Mouse (Mus musculus) layer of hippocampus, postnatal 14 days (tissue): ENCODE results near the gene AA467197. TPM values are rescaled to one million over a fixed set of nuclear protein-coding genes. Genes with fewer than 3 reads are reported as not detected.
A peak's percentile ranks its signal among the peaks of the same experiment; 100 is the strongest.

Experiments used
- DNase-seq, 2 experiments: peaks; one replicate each; pipeline ENCODE4 v3.0.0; 2021 to 2022; ENCODE audit warnings: low spot score in 2 of 2, mixed read lengths in 1 of 2
- total RNA-seq, 2 experiments: library from RNA; stranded (reverse); gene quantifications; 2 replicates each; pipeline ENCODE4 v1.2.3; 2021

AA467197 gene
- total RNA-seq, 2 experiments from 2014 or later, result not detected

- DNase-seq, result peak; percentile 49 to 52
These were observed 776 bp downstream of the AA467197 start for GRCm38 (mm10) chr2:122637526-122637997.

- no peak for DNase-seq
These were observed 1.2 kb downstream of the AA467197 start for GRCm38 (mm10) chr2:122638029-122638428.

- no peak for DNase-seq
These were observed 1.9 kb downstream of the AA467197 start for GRCm38 (mm10) chr2:122638673-122639072.

- DNase-seq, result no peak
These were observed 15.6 kb downstream of the AA467197 start for GRCm38 (mm10) chr2:122652096-122653084.

GRCm38 (mm10) chr2:122656052-122656451 lies 19.3 kb downstream of the AA467197 start:
- DNase-seq, result no peak

GRCm38 (mm10) chr2:122656767-122657166 lies 20.0 kb downstream of the AA467197 start:
- no peak for DNase-seq

GRCm38 (mm10) chr2:122657707-122658524 lies 21.1 kb downstream of the AA467197 start:
- DNase-seq, result no peak

- DNase-seq, result no peak
These were observed 23.0 kb downstream of the AA467197 start for GRCm38 (mm10) chr2:122659825-122660224.

GRCm38 (mm10) chr2:122665253-122665972 lies 28.6 kb downstream of the AA467197 start:
- no peak for DNase-seq

- DNase-seq, result no peak
These were observed 29.4 kb downstream of the AA467197 start for GRCm38 (mm10) chr2:122665973-122666875.

GRCm38 (mm10) chr2:122667856-122668255 lies 31.1 kb downstream of the AA467197 start:
- DNase-seq, result peak in 1 of 2 experiments; percentile 49

GRCm38 (mm10) chr2:122671714-122672113 lies 34.9 kb downstream of the AA467197 start:
- DNase-seq, result peak in 1 of 2 experiments; percentile 9

- no peak for DNase-seq
These were observed 36.1 kb downstream of the AA467197 start for GRCm38 (mm10) chr2:122672841-122673240.

- no peak for DNase-seq
These were observed 38.3 kb downstream of the AA467197 start for GRCm38 (mm10) chr2:122675126-122675525.

GRCm38 (mm10) chr2:122681379-122682137 lies 44.8 kb downstream of the AA467197 start:
- DNase-seq, result no peak

- DNase-seq, result no peak
These were observed 45.7 kb downstream of the AA467197 start for GRCm38 (mm10) chr2:122682520-122682919.

- no peak for DNase-seq
These were observed 46.9 kb downstream of the AA467197 start for GRCm38 (mm10) chr2:122683641-122684040.

GRCm38 (mm10) chr2:122686665-122687064 lies 49.9 kb downstream of the AA467197 start:
- no peak for DNase-seq
